Mouse (Mus musculus) neural tube, embryonic 15.5 days (tissue): ENCODE results near the gene Grip1. TPM values are rescaled to one million over a fixed set of nuclear protein-coding genes. Genes with fewer than 3 reads are reported as not detected.

Source experiments
- ATAC-seq: fragments of 200-750 bp; cut with Nextera tagmentation; 2 replicates; pipeline ENCODE4 v1.8.0; 2017; ENCODE audit warnings: mild to moderate bottlenecking, moderate TSS enrichment, moderate library complexity; ENCODE audit not compliant: low FRiP score
- H3K27ac ChIP-seq: fragments of 300-500 bp; sonication (generic); replicated peaks from 2 replicates; pipeline ENCODE4 v1.5.1; 2015; ENCODE audit warnings: mild to moderate bottlenecking, inconsistent platforms
- H3K27me3 ChIP-seq: fragments of 300-500 bp; sonication (generic); replicated peaks from 2 replicates; pipeline ENCODE4 v1.6.1; 2015; ENCODE audit warnings: inconsistent platforms
- H3K36me3 ChIP-seq: fragments of 300-500 bp; sonication (generic); 2 replicates; pipeline ENCODE4 v1.6.1; 2015; ENCODE audit warnings: inconsistent platforms
- H3K4me1 ChIP-seq: fragments of 300-500 bp; sonication (generic); 2 replicates; pipeline ENCODE4 v1.6.1; 2015; ENCODE audit warnings: inconsistent platforms
- H3K4me2 ChIP-seq: fragments of 300-500 bp; sonication (generic); 2 replicates; pipeline ENCODE4 v1.6.1; 2015; ENCODE audit warnings: inconsistent platforms, mild to moderate bottlenecking, moderate library complexity
- H3K4me3 ChIP-seq: fragments of 300-500 bp; sonication (generic); replicated peaks from 2 replicates; pipeline ENCODE4 v1.5.1; 2015; ENCODE audit warnings: mild to moderate bottlenecking, inconsistent platforms
- H3K9ac ChIP-seq: fragments of 300-500 bp; sonication (generic); replicated peaks from 2 replicates; pipeline ENCODE4 v1.6.1; 2015; ENCODE audit warnings: mild to moderate bottlenecking, inconsistent platforms
- H3K9me3 ChIP-seq: fragments of 300-500 bp; sonication (generic); replicated peaks from 2 replicates; pipeline ENCODE4 v1.6.1; 2016; ENCODE audit warnings: inconsistent platforms
- WGBS: fragments of 180-500 bp; shearing (Covaris S2); methylation state at CpG from one replicate; pipeline ENCODE4 v1.1.7; 2015; ENCODE audit warnings: mixed read lengths; 5-methylcytosine and 5-hydroxymethylcytosine counted together
- polyA plus RNA-seq: library from polyadenylated mRNA; unstranded; fragments of >200 nt; fragmentation: Nextera tagmentation; extraction: Ambion mirVana; gene quantifications from 2 replicates; pipeline ENCODE4 v1.2.1, GENCODE M21; 2015

Grip1 gene
- polyA plus RNA-seq, 1 experiment from 2014 or later = 21.7 TPM

GRCm38 (mm10) chr10:119463793-119464192 is 10.2 kb downstream of the Grip1 start:
- H3K9ac ChIP-seq = no peak overlapping the region
- H3K36me3 ChIP-seq = no peaks in the 10 kb centered on the region
- H3K27me3 ChIP-seq = no peaks in the 10 kb centered on the region
- WGBS = 90% methylated on average over 7 of the region's 7 CpGs
- no peak overlapping the region for H3K4me2 ChIP-seq
- ATAC-seq = no peak
- H3K9me3 ChIP-seq = no peaks in the 10 kb centered on the region
- H3K4me1 ChIP-seq = no peaks in the 10 kb centered on the region
- H3K27ac ChIP-seq = no peak overlapping the region
- no peak overlapping the region for H3K4me3 ChIP-seq

DNA sequence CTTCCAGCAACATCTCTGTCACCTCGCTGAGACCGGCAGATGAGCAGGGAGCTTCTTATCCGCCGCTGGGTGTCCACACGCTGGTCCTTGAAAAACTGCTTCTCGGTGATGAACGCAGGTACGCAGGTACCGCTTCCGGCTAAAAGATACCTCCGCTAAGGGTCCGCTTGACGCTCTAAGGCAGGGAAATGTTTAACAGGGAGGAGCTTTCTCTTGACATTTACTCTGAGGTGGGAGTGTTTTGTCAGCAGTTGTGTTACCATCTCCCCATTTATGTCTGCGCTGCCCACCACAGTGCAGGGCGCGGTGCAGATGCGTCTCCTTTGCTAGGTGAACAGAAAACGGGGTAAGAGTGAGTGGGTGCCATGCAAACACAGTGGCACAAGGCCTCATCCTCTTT is 14.3 kb downstream of the Grip1 start:
- no peak overlapping the region for H3K4me2 ChIP-seq
- no peaks in the 10 kb centered on the region for H3K27me3 ChIP-seq
- no peak for ATAC-seq
- H3K4me3 ChIP-seq = no peak overlapping the region
- no peaks in the 10 kb centered on the region for H3K4me1 ChIP-seq
- no peak overlapping the region for H3K9ac ChIP-seq
- no peaks in the 10 kb centered on the region for H3K9me3 ChIP-seq
- H3K36me3 ChIP-seq = no peaks in the 10 kb centered on the region
- no peak overlapping the region for H3K27ac ChIP-seq
- 94% methylated on average over 18 of the region's 18 CpGs for WGBS

GRCm38 (mm10) chr10:119470096-119470495 is 16.5 kb downstream of the Grip1 start:
- Histone ChIP-seq H3K9ac (no peak overlapping the region), H3K4me2 (no peak overlapping the region), H3K9me3 (no peaks in the 10 kb centered on the region), H3K36me3 (no peaks in the 10 kb centered on the region), H3K27ac (no peak overlapping the region), H3K4me3 (no peak overlapping the region), H3K27me3 (no peaks in the 10 kb centered on the region), H3K4me1 (no peaks in the 10 kb centered on the region)
- ATAC-seq = no peak
- 89% methylated on average over 1 of the region's 1 CpGs for WGBS

- Histone ChIP-seq H3K9ac (no peak overlapping the region), H3K4me3 (no peak overlapping the region), H3K9me3 (no peaks in the 10 kb centered on the region), H3K4me2 (no peak overlapping the region), H3K27ac (no peak overlapping the region), H3K36me3 (no peaks in the 10 kb centered on the region), H3K4me1 (no peaks in the 10 kb centered on the region), H3K27me3 (no peaks in the 10 kb centered on the region)
- ATAC-seq = no peak
- WGBS = 75% methylated on average over 9 of the region's 9 CpGs
These were observed 21.5 kb downstream of the Grip1 start for GRCm38 (mm10) chr10:119475166-119475565.

- H3K4me1 ChIP-seq = peaks cover 2% of the 10 kb centered on the region; the same call in 1 of the 2 replicates
- no peak overlapping the region for H3K9ac ChIP-seq
- H3K27ac ChIP-seq = no peak overlapping the region
- no peaks in the 10 kb centered on the region for H3K27me3 ChIP-seq
- H3K9me3 ChIP-seq = no peaks in the 10 kb centered on the region
- no peak overlapping the region for H3K4me2 ChIP-seq
- no peaks in the 10 kb centered on the region for H3K36me3 ChIP-seq
- no peak for ATAC-seq
- 82% methylated on average over 8 of the region's 8 CpGs for whole genome bisulfite sequencing
- no peak overlapping the region for H3K4me3 ChIP-seq
These were observed 24.0 kb downstream of the Grip1 start for GRCm38 (mm10) chr10:119477661-119478060.

- no peak overlapping the region for H3K9ac ChIP-seq
- no peak overlapping the region for H3K4me3 ChIP-seq
- H3K4me1 ChIP-seq = peaks cover 21% of the 10 kb centered on the region
- ATAC-seq = no peak; the same call in 1 of the 2 replicates
- peak overlapping the region; percentile 30 for H3K4me2 ChIP-seq
- 27% methylated on average over 17 of the region's 17 CpGs for WGBS
- H3K27ac ChIP-seq = no peak overlapping the region
- H3K9me3 ChIP-seq = no peaks in the 10 kb centered on the region
- no peaks in the 10 kb centered on the region for H3K27me3 ChIP-seq
- H3K36me3 ChIP-seq = no peaks in the 10 kb centered on the region
These were observed 29.6 kb downstream of the Grip1 start for GRCm38 (mm10) chr10:119483068-119483705.

DNA sequence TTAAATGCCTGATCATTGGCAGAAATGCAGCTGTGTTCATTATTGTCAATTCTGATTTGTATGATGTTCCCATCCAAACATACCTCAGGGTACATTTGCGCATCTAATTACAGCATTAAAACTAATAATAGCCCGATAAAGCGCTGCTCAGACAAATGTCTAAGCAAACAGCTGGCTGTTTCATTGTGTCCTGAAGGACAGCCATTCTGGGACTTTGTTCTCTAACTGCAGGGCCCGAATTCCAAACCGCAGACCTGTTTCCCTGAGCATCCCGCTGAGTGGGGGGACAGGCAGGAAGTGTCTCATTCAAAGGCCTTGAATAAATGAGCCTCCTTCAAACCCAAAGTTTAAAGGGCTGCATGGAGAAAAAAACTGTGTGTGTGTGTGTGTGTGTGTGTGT is 30.1 kb downstream of the Grip1 start:
- H3K4me3 ChIP-seq = no peak overlapping the region
- H3K9ac ChIP-seq = no peak overlapping the region
- H3K27me3 ChIP-seq = no peaks in the 10 kb centered on the region
- H3K9me3 ChIP-seq = no peaks in the 10 kb centered on the region
- no peaks in the 10 kb centered on the region for H3K36me3 ChIP-seq
- WGBS = 5% methylated on average over 6 of the region's 6 CpGs
- H3K4me1 ChIP-seq = peaks cover 21% of the 10 kb centered on the region
- peak overlapping the region; percentile 30 for H3K4me2 ChIP-seq
- 0 out of 2 replicates have a peak, but pooled peaks have one; percentile 21 for ATAC-seq
- no peak overlapping the region for H3K27ac ChIP-seq

- no peak overlapping the region for H3K9ac ChIP-seq
- no peak overlapping the region for H3K27ac ChIP-seq
- no peak for ATAC-seq
- peaks cover 21% of the 10 kb centered on the region for H3K4me1 ChIP-seq
- no peaks in the 10 kb centered on the region for H3K9me3 ChIP-seq
- no peaks in the 10 kb centered on the region for H3K36me3 ChIP-seq
- 85% methylated on average over 7 of the region's 7 CpGs for WGBS
- H3K4me3 ChIP-seq = no peak overlapping the region
- no peaks in the 10 kb centered on the region for H3K27me3 ChIP-seq
- H3K4me2 ChIP-seq = no peak overlapping the region
These were observed 33.3 kb downstream of the Grip1 start for GRCm38 (mm10) chr10:119486936-119487335.

DNA sequence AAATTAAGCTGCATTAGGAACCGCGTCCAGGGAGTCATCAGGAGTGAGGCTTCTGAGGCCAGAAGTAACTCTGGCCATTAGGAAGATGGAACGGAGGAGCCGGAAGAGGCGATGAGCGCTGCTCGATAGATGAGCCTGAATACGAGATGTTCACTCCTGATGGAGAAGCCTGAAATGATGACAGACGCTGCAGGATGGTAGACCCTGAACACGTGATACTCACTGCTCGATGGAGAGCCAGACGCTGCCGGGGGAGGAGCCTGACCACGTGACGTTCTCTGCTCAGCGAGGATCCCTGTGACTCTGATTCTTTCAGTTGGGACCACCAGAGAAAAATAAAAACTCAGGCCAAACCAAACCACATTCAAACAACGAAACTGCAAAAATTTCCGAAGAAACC is 37.2 kb downstream of the Grip1 start:
- Histone ChIP-seq H3K27ac (no peak overlapping the region), H3K27me3 (no peaks in the 10 kb centered on the region), H3K4me3 (no peak overlapping the region), H3K9ac (no peak overlapping the region), H3K36me3 (no peaks in the 10 kb centered on the region), H3K4me2 (no peak overlapping the region), H3K9me3 (no peaks in the 10 kb centered on the region), H3K4me1 (no peaks in the 10 kb centered on the region)
- no peak for ATAC-seq
- 95% methylated on average over 18 of the region's 18 CpGs for WGBS

DNA sequence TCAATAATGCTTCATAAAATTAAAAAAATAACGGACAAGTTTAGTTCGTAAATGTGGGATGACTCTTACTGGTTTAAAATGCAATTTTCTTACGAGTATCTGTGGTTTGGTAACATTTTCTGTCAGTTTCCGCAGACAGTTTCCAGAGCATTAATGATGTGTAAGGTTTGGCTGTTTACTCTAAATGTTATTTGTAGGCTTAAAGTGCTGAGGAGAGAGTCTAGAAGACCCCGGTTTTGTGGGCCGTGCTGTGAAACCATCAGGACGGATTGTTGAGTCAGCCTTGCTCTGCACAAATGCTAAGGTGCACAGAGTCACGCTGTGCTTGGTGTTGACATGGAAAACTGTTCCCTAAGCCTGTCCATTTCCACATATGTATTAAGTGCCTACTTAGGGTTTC is 41.7 kb downstream of the Grip1 start:
- H3K9me3 ChIP-seq = no peaks in the 10 kb centered on the region
- no peaks in the 10 kb centered on the region for H3K36me3 ChIP-seq
- no peak overlapping the region for H3K27ac ChIP-seq
- no peak for ATAC-seq
- H3K27me3 ChIP-seq = no peaks in the 10 kb centered on the region
- no peak overlapping the region for H3K4me3 ChIP-seq
- no peak overlapping the region for H3K4me2 ChIP-seq
- no peak overlapping the region for H3K9ac ChIP-seq
- 89% methylated on average over 8 of the region's 8 CpGs for WGBS
- peaks cover 14% of the 10 kb centered on the region for H3K4me1 ChIP-seq

- Histone ChIP-seq H3K27me3 (no peaks in the 10 kb centered on the region), H3K27ac (no peak overlapping the region), H3K36me3 (no peaks in the 10 kb centered on the region), H3K9ac (no peak overlapping the region), H3K4me1 (peaks cover 14% of the 10 kb centered on the region), H3K9me3 (no peaks in the 10 kb centered on the region), H3K4me3 (no peak overlapping the region), H3K4me2 (no peak overlapping the region)
- no peak; the same call in 1 of the 2 replicates for ATAC-seq
- WGBS = 47% methylated on average over 5 of the region's 5 CpGs
These were observed 42.6 kb downstream of the Grip1 start for GRCm38 (mm10) chr10:119496221-119496620.

DNA sequence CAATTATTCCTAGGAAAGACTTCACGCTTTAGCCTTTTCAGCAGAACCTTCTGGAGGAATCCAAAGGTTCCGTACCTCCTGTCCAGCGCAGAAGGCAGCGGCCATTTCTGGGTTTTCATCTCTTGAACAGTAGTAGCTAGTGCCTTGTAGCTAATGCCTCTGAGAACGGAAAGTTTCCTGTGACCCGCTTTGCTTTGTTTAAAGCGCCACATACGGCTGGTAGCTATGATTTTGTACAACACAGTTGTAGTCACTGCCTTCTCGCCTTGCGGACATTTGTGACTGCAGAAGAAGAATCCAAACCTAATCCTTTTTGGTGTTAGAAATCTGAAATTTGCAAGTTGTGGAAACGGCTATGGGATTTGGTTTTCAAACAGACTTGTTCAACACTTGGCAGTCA is 68.1 kb downstream of the Grip1 start:
- 94% methylated on average over 11 of the region's 11 CpGs for WGBS
- H3K4me3 ChIP-seq = no peak overlapping the region
- H3K9ac ChIP-seq = no peak overlapping the region
- H3K27ac ChIP-seq = no peak overlapping the region
- no peaks in the 10 kb centered on the region for H3K27me3 ChIP-seq
- no peak for ATAC-seq
- H3K4me2 ChIP-seq = no peak overlapping the region
- H3K9me3 ChIP-seq = no peaks in the 10 kb centered on the region
- H3K4me1 ChIP-seq = no peaks in the 10 kb centered on the region
- H3K36me3 ChIP-seq = no peaks in the 10 kb centered on the region
